In the genomic region with DNA sequence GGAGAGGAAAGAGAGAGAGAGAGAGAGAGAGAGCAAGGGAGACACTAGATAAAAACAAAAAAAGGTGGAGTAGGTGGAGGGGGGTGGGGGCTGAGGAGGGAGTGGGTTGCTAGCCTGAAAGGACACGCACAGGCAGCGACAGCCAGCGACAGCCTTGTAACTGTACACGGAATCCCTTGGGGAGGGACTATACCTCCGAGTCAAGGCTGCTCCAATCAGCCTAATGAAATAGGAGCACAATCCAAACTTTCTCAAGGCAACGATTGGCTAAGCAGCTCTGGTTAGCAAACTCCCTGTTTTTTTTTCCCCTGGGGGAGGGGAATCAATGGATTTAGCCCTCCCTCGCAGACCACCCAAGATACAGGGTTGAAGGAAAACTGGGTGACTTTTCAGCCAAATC, we compare ENCODE assay signal across 8 mouse cellular contexts.
DNase-seq lines count a peak whose midpoint lies in the region; ATAC-seq and TF ChIP-seq lines count a peak whose summit lies in the region.

No protein-coding gene starts in this region.

- no peaks in the 10 kb centered on the region for H3K9me3 ChIP-seq in liver, embryonic 12.5 days (replicated peaks)
- no peaks in the 10 kb centered on the region for H3K9me3 ChIP-seq in midbrain, postnatal 0 days (ENCODE audit: low read length)

- intact Hi-C loops in heart, postnatal 14 days (cut with DNase I), result loop anchor here (5.0 kb wide), 1 partner anchor 126 kb away; no protein-coding TSS in a partner anchor

- WGBS in thymus, adult 2 months, result 21% methylated on average over 7 of the region's 7 CpGs
- WGBS in liver, embryonic 12.5 days (ENCODE audit: insufficient replicate concordance), result 4% methylated on average over 7 of the region's 7 CpGs
- WGBS in midbrain, postnatal 0 days, result 1% methylated on average over 7 of the region's 7 CpGs

- H3K4me2 ChIP-seq in liver, embryonic 12.5 days, result peak overlapping the region; percentile 85
- peak overlapping the region; percentile 100 for H3K4me2 ChIP-seq in midbrain, postnatal 0 days (ENCODE audit: low read depth, low read length, poor library complexity, severe bottlenecking)

- peak overlapping the region; percentile 39; the same call in 1 of the 2 replicates for H3K9ac ChIP-seq in liver, embryonic 12.5 days
- H3K9ac ChIP-seq in midbrain, postnatal 0 days (replicated peaks; ENCODE audit: low read length, poor library complexity, severe bottlenecking), result peak overlapping the region; percentile 66

- DNase-seq in thymus, adult 2 months, result no peak
- no peak for DNase-seq in thymus, postnatal 25 days
- peak; percentile 48 for DNase-seq in embryo, embryonic 11.5 days (ENCODE audit: low read depth, low spot score)
- peak; percentile 28 to 46 for DNase-seq in heart, postnatal 14 days
- peak; percentile 90 for DNase-seq in midbrain, postnatal 0 days (ENCODE audit: low spot score)
- no peak for DNase-seq in urinary bladder, adult 2 months (ENCODE audit: low spot score)
- no peak for DNase-seq in spleen, postnatal 36 days (ENCODE audit: low spot score in 2 of 2)

- H3K27me3 ChIP-seq in thymus, adult 2 months (ENCODE audit: control insufficient read depth, insufficient read depth, low read length), result no peaks in the 10 kb centered on the region
- H3K27me3 ChIP-seq in liver, embryonic 12.5 days (replicated peaks), result peaks cover 13% of the 10 kb centered on the region
- H3K27me3 ChIP-seq in midbrain, postnatal 0 days (ENCODE audit: insufficient read depth, low read length), result no peaks in the 10 kb centered on the region

- peak; percentile 40; the same call in 1 of the 2 replicates for ATAC-seq in liver, embryonic 12.5 days
- ATAC-seq in midbrain, postnatal 0 days (ENCODE audit: low FRiP score), result peak; percentile 68

- peak overlapping the region; percentile 94 for H3K4me3 ChIP-seq in thymus, adult 2 months (ENCODE audit: control insufficient read depth, insufficient read depth, low read length)
- peak overlapping the region; percentile 57 for H3K4me3 ChIP-seq in liver, embryonic 12.5 days
- H3K4me3 ChIP-seq in midbrain, postnatal 0 days (ENCODE audit: low read depth, low read length), result peak overlapping the region; percentile 59

- no peak for TF ChIP-seq CTCF in thymus, adult 2 months (IDR thresholded peaks at IDR 0.05; ENCODE audit: borderline replicate concordance, control insufficient read depth, extremely low read depth, insufficient read depth, low read length, poor library complexity)
- TF ChIP-seq CTCF in midbrain, postnatal 0 days (IDR thresholded peaks at IDR 0.05), result no peak

- H3K4me1 ChIP-seq in thymus, adult 2 months (replicated peaks; ENCODE audit: control insufficient read depth, insufficient read depth, low read length), result peaks cover 12% of the 10 kb centered on the region
- peaks cover 38% of the 10 kb centered on the region for H3K4me1 ChIP-seq in liver, embryonic 12.5 days
- no peaks in the 10 kb centered on the region for H3K4me1 ChIP-seq in midbrain, postnatal 0 days (ENCODE audit: insufficient read depth, low read length)

- peak overlapping the region; percentile 61; the same call in 1 of the 2 replicates for H3K27ac ChIP-seq in thymus, adult 2 months (ENCODE audit: control insufficient read depth, insufficient read depth, low read length)
- H3K27ac ChIP-seq in liver, embryonic 12.5 days, result no peak overlapping the region
- no peak overlapping the region for H3K27ac ChIP-seq in midbrain, postnatal 0 days (ENCODE audit: low read depth, low read length)

- no peak for TF ChIP-seq POLR2A in thymus, adult 2 months (IDR thresholded peaks at IDR 0.05; ENCODE audit: control insufficient read depth, extremely low read depth, insufficient read depth, low read length, poor library complexity)

- H3K36me3 ChIP-seq in thymus, adult 2 months (ENCODE audit: control insufficient read depth, insufficient read depth, low read length), result no peaks in the 10 kb centered on the region
- H3K36me3 ChIP-seq in liver, embryonic 12.5 days, result no peaks in the 10 kb centered on the region
- no peaks in the 10 kb centered on the region for H3K36me3 ChIP-seq in midbrain, postnatal 0 days (ENCODE audit: insufficient read depth, low read length)

Comparison
In these comparisons a context has a peak if more than half of its experiments do, and no peak if none do; other contexts are left out.
1. DNase-seq: peak in embryo, embryonic 11.5 days (single experiment), heart, postnatal 14 days (2 of 2) and midbrain, postnatal 0 days (single experiment); none in thymus, adult 2 months (single experiment), thymus, postnatal 25 days (single experiment), urinary bladder, adult 2 months (single experiment) and spleen, postnatal 36 days (0 of 2).
2. Peak in every context shown above with its lines, with median percentiles within 50 percentile points of each other: H3K4me3 ChIP-seq.